Mouse (Mus musculus) CH12.LX (cell line): ENCODE measurements at regions not wholly inside any gene's neighbourhood (a gene's known extent, or its start where the extent isn't known, plus 50 kb on each side); places are given as distances from the start of the nearest gene placed in this dataset.

ENCODE experiments used
- DNase-seq: peaks from one replicate; pipeline ENCODE4 v3.0.0-alpha.2; 2013; ENCODE audit errors: extremely low read depth
- H3K27ac ChIP-seq: 2 replicates; pipeline ENCODE4 v1.5.1; 2012; ENCODE audit warnings: low read depth, mild to moderate bottlenecking, control low read depth, moderate library complexity; ENCODE audit not compliant: insufficient read depth
- H3K27me3 ChIP-seq: replicated peaks from 2 replicates; pipeline ENCODE3; 2012; ENCODE audit warnings: inconsistent platforms
- H3K36me3 ChIP-seq, 2 experiments: replicated peaks in 1 of 2; 2 replicates each; pipeline versions ENCODE3 to v1.6.1; 2012; ENCODE audit warnings: inconsistent platforms in 1 of 2, low read length in 1 of 2, mild to moderate bottlenecking in 1 of 2, mixed read lengths in 1 of 2, moderate library complexity in 1 of 2; ENCODE audit not compliant: control insufficient read depth in 1 of 2, insufficient read depth in 1 of 2
- H3K4me1 ChIP-seq, 2 experiments: 2 replicates each; pipeline ENCODE4 v1.6.1; 2012; ENCODE audit warnings: inconsistent platforms in 1 of 2, moderate library complexity in 1 of 2; ENCODE audit not compliant: insufficient read depth in 2 of 2, control insufficient read depth in 1 of 2
- H3K4me2 ChIP-seq: 2 replicates; pipeline ENCODE4 v1.6.1; 2012; ENCODE audit warnings: low read depth, mild to moderate bottlenecking, control low read depth; ENCODE audit not compliant: poor library complexity, insufficient read depth, severe bottlenecking
- H3K4me3 ChIP-seq, 3 experiments: fragments of 150-350 bp in 1 of 3; sonication (generic) in 1 of 3; replicated peaks in 1 of 3; 2 replicates each; pipeline versions ENCODE3 to v1.5.1; 2011 to 2012; ENCODE audit warnings: low read depth in 2 of 3, low read length in 2 of 3, mild to moderate bottlenecking in 2 of 3, moderate library complexity in 2 of 3, control low read depth in 1 of 3, improper control_type of control experiment in 1 of 3, inconsistent platforms in 1 of 3, mixed read lengths in 1 of 3; ENCODE audit not compliant: poor library complexity in 1 of 3
- H3K79me2 ChIP-seq: replicated peaks from 2 replicates; pipeline ENCODE4 v1.6.1; 2012; ENCODE audit warnings: mild to moderate bottlenecking, moderate library complexity; ENCODE audit not compliant: control insufficient read depth, poor library complexity, insufficient read depth, severe bottlenecking; ENCODE audit errors: extremely low read depth
- H3K9ac ChIP-seq: 2 replicates; pipeline ENCODE4 v1.6.1; 2012; ENCODE audit warnings: low read depth, mild to moderate bottlenecking, control low read depth, moderate library complexity; ENCODE audit not compliant: insufficient read depth
- H3K9me3 ChIP-seq: replicated peaks from 2 replicates; pipeline ENCODE3; 2012; ENCODE audit warnings: low read length, inconsistent platforms, mixed read lengths
- BHLHE40 ChIP-seq: IDR thresholded peaks from 2 replicates; pipeline ENCODE4 v1.6.1; 2011; ENCODE audit warnings: mild to moderate bottlenecking, low read depth, low read length, improper control_type of control experiment
- CHD1 ChIP-seq: IDR thresholded peaks from 2 replicates; pipeline ENCODE4 v1.6.1; 2012; ENCODE audit warnings: low read depth, low read length, improper control_type of control experiment, inconsistent platforms
- CHD2 ChIP-seq: IDR thresholded peaks from 2 replicates; pipeline ENCODE4 v1.6.1; 2011; ENCODE audit warnings: low read length, improper control_type of control experiment
- CTCF ChIP-seq, 2 experiments: IDR thresholded peaks in 1 of 2; conservative IDR thresholded peaks in 1 of 2; 2 replicates each; pipeline ENCODE4 v1.5.1; 2011 to 2012; ENCODE audit warnings: low read depth in 2 of 2, low read length in 2 of 2, improper control_type of control experiment in 1 of 2, inconsistent platforms in 1 of 2, mild to moderate bottlenecking in 1 of 2, moderate library complexity in 1 of 2
- E2F4 ChIP-seq: IDR thresholded peaks from 2 replicates; pipeline ENCODE4 v1.6.1; 2011; ENCODE audit warnings: low read depth, low read length, improper control_type of control experiment; ENCODE audit not compliant: insufficient replicate concordance
- ELF1 ChIP-seq: IDR thresholded peaks from 2 replicates; pipeline ENCODE4 v1.6.1; 2014; ENCODE audit warnings: low read depth, mild to moderate bottlenecking, inconsistent platforms, low read length, improper control_type of control experiment
- EP300 ChIP-seq: IDR thresholded peaks from 2 replicates; pipeline ENCODE4 v1.6.1; 2011; ENCODE audit warnings: low read length, improper control_type of control experiment
- ETS1 ChIP-seq: conservative IDR thresholded peaks from 2 replicates; pipeline ENCODE4 v1.6.1; 2012; ENCODE audit warnings: low read depth, mild to moderate bottlenecking, inconsistent platforms, low read length, improper control_type of control experiment, moderate library complexity
- HCFC1 ChIP-seq: IDR thresholded peaks from 2 replicates; pipeline ENCODE4 v1.6.1; 2012; ENCODE audit warnings: low read depth, mild to moderate bottlenecking, inconsistent platforms, low read length, improper control_type of control experiment
- IRF4 ChIP-seq: IDR thresholded peaks from 2 replicates; pipeline ENCODE4 v1.6.1; 2014; ENCODE audit warnings: low read depth, mild to moderate bottlenecking, inconsistent platforms, low read length, improper control_type of control experiment
- JUND ChIP-seq: conservative IDR thresholded peaks from 2 replicates; pipeline ENCODE4 v1.6.1; 2011; ENCODE audit warnings: low read depth, low read length, improper control_type of control experiment
- KAT2A ChIP-seq: IDR thresholded peaks from 2 replicates; pipeline ENCODE4 v1.6.1; 2012; ENCODE audit warnings: low read length, improper control_type of control experiment, inconsistent platforms; ENCODE audit not compliant: insufficient replicate concordance
- MAFK ChIP-seq: IDR thresholded peaks from 2 replicates; pipeline ENCODE4 v1.6.1; 2011; ENCODE audit warnings: low read length, improper control_type of control experiment; ENCODE audit not compliant: insufficient replicate concordance
- MAZ ChIP-seq: IDR thresholded peaks from 2 replicates; pipeline ENCODE4 v1.6.1; 2012; ENCODE audit warnings: low read depth, mild to moderate bottlenecking, inconsistent platforms, low read length, improper control_type of control experiment, moderate library complexity
- MXI1 ChIP-seq: IDR thresholded peaks from 2 replicates; pipeline ENCODE4 v1.6.1; 2011; ENCODE audit warnings: mild to moderate bottlenecking, low read depth, low read length, improper control_type of control experiment
- MYC ChIP-seq: IDR thresholded peaks from 2 replicates; pipeline ENCODE4 v1.6.1; 2011; ENCODE audit warnings: low read depth, mild to moderate bottlenecking, improper control_type of control experiment, low read length
- NELFE ChIP-seq: IDR thresholded peaks from 2 replicates; pipeline ENCODE4 v1.6.1; 2011; ENCODE audit warnings: low read depth, low read length, improper control_type of control experiment
- NRF1 ChIP-seq: IDR thresholded peaks from 2 replicates; pipeline ENCODE4 v1.6.1; 2014; ENCODE audit warnings: low read depth, mild to moderate bottlenecking, inconsistent platforms, low read length, improper control_type of control experiment, moderate library complexity
- POLR2A ChIP-seq: IDR thresholded peaks from 2 replicates; pipeline ENCODE4 v1.6.1; 2011; ENCODE audit warnings: low read depth, mild to moderate bottlenecking, improper control_type of control experiment, low read length
- POLR2AphosphoS2 ChIP-seq: IDR thresholded peaks from 2 replicates; pipeline ENCODE4 v1.6.1; 2011; ENCODE audit warnings: low read depth, low read length, improper control_type of control experiment
- RAD21 ChIP-seq: IDR thresholded peaks from 2 replicates; pipeline ENCODE4 v1.6.1; 2011; ENCODE audit warnings: low read depth, mild to moderate bottlenecking, low read length, improper control_type of control experiment, moderate library complexity
- RCOR1 ChIP-seq: conservative IDR thresholded peaks from 2 replicates; pipeline ENCODE4 v1.6.1; 2012; ENCODE audit warnings: low read depth, mild to moderate bottlenecking, inconsistent platforms, low read length, improper control_type of control experiment
- SIN3A ChIP-seq: IDR thresholded peaks from 2 replicates; pipeline ENCODE4 v1.6.1; 2012; ENCODE audit warnings: low read length, improper control_type of control experiment, inconsistent platforms
- SMC3 ChIP-seq: IDR thresholded peaks from 2 replicates; pipeline ENCODE4 v1.6.1; 2011; ENCODE audit warnings: low read depth, low read length, improper control_type of control experiment
- USF1 ChIP-seq: IDR thresholded peaks from 2 replicates; pipeline ENCODE4 v1.6.1; 2014; ENCODE audit warnings: low read depth, mild to moderate bottlenecking, inconsistent platforms, low read length, improper control_type of control experiment
- ZC3H11A ChIP-seq: IDR thresholded peaks from 2 replicates; pipeline ENCODE4 v1.6.1; 2012; ENCODE audit warnings: low read depth, mild to moderate bottlenecking, inconsistent platforms, low read length, improper control_type of control experiment
- ZKSCAN1 ChIP-seq: IDR thresholded peaks from 2 replicates; pipeline ENCODE4 v1.6.1; 2012; ENCODE audit warnings: low read depth, inconsistent platforms, low read length, improper control_type of control experiment, borderline replicate concordance
- ZMIZ1 ChIP-seq: IDR thresholded peaks from 2 replicates; pipeline ENCODE4 v1.6.1; 2012; ENCODE audit warnings: low read depth, mild to moderate bottlenecking, inconsistent platforms, low read length, improper control_type of control experiment
- ZNF384 ChIP-seq: IDR thresholded peaks from 2 replicates; pipeline ENCODE4 v1.6.1; 2012; ENCODE audit warnings: low read depth, low read length, improper control_type of control experiment, inconsistent platforms
- dilution Hi-C: fragments of 300-500 bp; cut with MboI; formaldehyde crosslinking; loops from 2 replicates; pipeline ENCODE4 v1.14.3; 2020; ENCODE audit warnings: low sequenced_read_pairs; ENCODE audit not compliant: extremely low pct_unique_long_range_greater_than_20kb, extremely low pct_ligation_motif_present
- in situ Hi-C: fragments of 300-500 bp; cut with MboI; formaldehyde crosslinking; loops from 3 replicates; pipeline ENCODE4 v1.14.3; 2019; ENCODE audit warnings: low sequenced_read_pairs, low pct_ligation_motif_present, low pct_unique_long_range_greater_than_20kb, mixed read lengths

GRCm38 (mm10) chr12:112405781-112406213 lies 83.5 kb upstream of the A530016L24Rik start:
- Histone ChIP-seq H3K4me3 (no peak overlapping the region), H3K79me2 (no peaks in the 10 kb centered on the region), H3K4me1 (no peaks in the 10 kb centered on the region), H3K9ac (no peak overlapping the region), H3K36me3 (no peaks in the 10 kb centered on the region), H3K27ac (no peak overlapping the region), H3K9me3 (no peaks in the 10 kb centered on the region), H3K4me2 (no peak overlapping the region), H3K27me3 (peaks cover 92% of the 10 kb centered on the region)
- no peak for DNase-seq
- no peak for TF ChIP-seq BHLHE40
- TF ChIP-seq ZNF384 = no peak
- TF ChIP-seq E2F4 = no peak
- TF ChIP-seq MXI1 = no peak
- TF ChIP-seq CHD1 = no peak
- TF ChIP-seq RAD21 = no peak
- TF ChIP-seq EP300 = no peak
- no peak for TF ChIP-seq ELF1
- no peak for TF ChIP-seq SIN3A
- no peak for TF ChIP-seq NELFE
- TF ChIP-seq CHD2 = no peak
- no peak for TF ChIP-seq NRF1
- no peak for TF ChIP-seq MAFK
- TF ChIP-seq JUND = no peak
- no peak for TF ChIP-seq MAZ
- TF ChIP-seq RCOR1 = no peak
- TF ChIP-seq ZMIZ1 = no peak
- TF ChIP-seq HCFC1 = no peak
- no peak for TF ChIP-seq POLR2A
- dilution Hi-C loops = no loop called here
- in situ Hi-C loops = no loop called here

- Histone ChIP-seq H3K79me2 (no peaks in the 10 kb centered on the region), H3K27ac (no peak overlapping the region), H3K4me2 (no peak overlapping the region), H3K36me3 (no peaks in the 10 kb centered on the region), H3K27me3 (peaks cover 87% of the 10 kb centered on the region), H3K9me3 (no peaks in the 10 kb centered on the region), H3K4me1 (no peaks in the 10 kb centered on the region), H3K4me3 (no peak overlapping the region), H3K9ac (no peak overlapping the region)
- in situ Hi-C loops = no loop called here
- TF ChIP-seq KAT2A = no peak
- TF ChIP-seq JUND = no peak
- no peak for TF ChIP-seq POLR2A
- TF ChIP-seq ELF1 = no peak
- peak; percentile 35 for TF ChIP-seq SMC3
- TF ChIP-seq MYC = no peak
- no peak for TF ChIP-seq MAZ
- no peak for TF ChIP-seq NRF1
- TF ChIP-seq SIN3A = no peak
- no peak for TF ChIP-seq ZMIZ1
- TF ChIP-seq IRF4 = no peak
- TF ChIP-seq ETS1 = no peak
- peak; percentile 11 for TF ChIP-seq RAD21
- no peak for TF ChIP-seq ZKSCAN1
- TF ChIP-seq ZC3H11A = no peak
- TF ChIP-seq POLR2AphosphoS2 = no peak
- TF ChIP-seq EP300 = no peak
- TF ChIP-seq CTCF (conservative IDR thresholded peaks at IDR 0.05 in 1 of 2, IDR thresholded peaks at IDR 0.05 in 1 of 2; ENCODE audit: low read depth in 2 of 2, low read length in 2 of 2) = peak; percentile 59 to 60
- no peak for TF ChIP-seq USF1
- no peak for TF ChIP-seq CHD2
- TF ChIP-seq NELFE = no peak
- peak; percentile 10 for DNase-seq
- dilution Hi-C loops = no loop called here
Measured at GRCm38 (mm10) chr12:112411612-112412350, 77.5 kb upstream of the A530016L24Rik start.
